Mouse (Mus musculus): Measurements from ENCODE around the gene Mrpl22. TPM values are rescaled to one million over a fixed set of nuclear protein-coding genes. Genes with fewer than 3 reads are reported as not detected.

Gene Mrpl22
- polyA plus RNA-seq (2014; fragmentation: Nextera tagmentation; extraction: Ambion mirVana): 142 and 144 TPM in 2 replicates

GRCm38 (mm10) chr11:58171459-58172091 lies at the start of gene Mrpl22:
Mrpl22 (plus strand) TSS chr11:58171661.
- Histone ChIP-seq H3K9me3 (ENCODE audit: control insufficient read depth, low read length) (no peaks in the 10 kb centered on the region), H3K36me3 (ENCODE audit: control insufficient read depth, insufficient read depth, low read length) (peaks cover 14% of the 10 kb centered on the region), H3K4me2 (ENCODE audit: low read depth, severe bottlenecking) (peak within 1 kb of the TSS; percentile 80), H3K9ac (ENCODE audit: low read length) (peak within 1 kb of the TSS; percentile 72), H3K27ac (replicated peaks; ENCODE audit: low read depth, low read length) (no peak within 1 kb of the TSS), H3K4me3 (ENCODE audit: low read depth, low read length) (peak within 1 kb of the TSS; percentile 60), H3K4me1 (ENCODE audit: control insufficient read depth, insufficient read depth, low read length) (peaks cover 7% of the 10 kb centered on the region; the same call in 1 of the 2 replicates), H3K27me3 (ENCODE audit: control insufficient read depth, insufficient read depth, low read length) (no peaks in the 10 kb centered on the region)
- DNase-seq (ENCODE audit: low spot score) (peak; percentile 99), ATAC-seq (ENCODE audit: insufficient number of reproducible peaks, low FRiP score, low TSS enrichment, low read depth) (peak; percentile 78)
- WGBS: under 1% methylated on average over 34 of the region's 34 CpGs

- ATAC-seq (ENCODE audit: insufficient number of reproducible peaks, low FRiP score, low TSS enrichment, low read depth) (no peak), DNase-seq (ENCODE audit: low spot score) (no peak)
- Histone ChIP-seq H3K36me3 (ENCODE audit: control insufficient read depth, insufficient read depth, low read length) (peaks cover 12% of the 10 kb centered on the region), H3K9ac (ENCODE audit: low read length) (no peak overlapping the region), H3K27ac (replicated peaks; ENCODE audit: low read depth, low read length) (no peak overlapping the region), H3K4me1 (ENCODE audit: control insufficient read depth, insufficient read depth, low read length) (no peaks in the 10 kb centered on the region), H3K4me3 (ENCODE audit: low read depth, low read length) (no peak overlapping the region), H3K27me3 (ENCODE audit: control insufficient read depth, insufficient read depth, low read length) (no peaks in the 10 kb centered on the region), H3K9me3 (ENCODE audit: control insufficient read depth, low read length) (no peaks in the 10 kb centered on the region), H3K4me2 (ENCODE audit: low read depth, severe bottlenecking) (no peak overlapping the region)
- WGBS: 90% methylated on average over 2 of the region's 2 CpGs
Observed at GRCm38 (mm10) chr11:58123711-58124110, 47.8 kb upstream of the Mrpl22 start.

- DNase-seq (ENCODE audit: low spot score) (no peak), ATAC-seq (ENCODE audit: insufficient number of reproducible peaks, low FRiP score, low TSS enrichment, low read depth) (no peak)
- H3K4me3 ChIP-seq (ENCODE audit: low read depth, low read length): no peak overlapping the region
- H3K27ac ChIP-seq (replicated peaks; ENCODE audit: low read depth, low read length): no peak overlapping the region
- H3K4me2 ChIP-seq (ENCODE audit: low read depth, severe bottlenecking): no peak overlapping the region
- H3K27me3 ChIP-seq (ENCODE audit: control insufficient read depth, insufficient read depth, low read length): no peaks in the 10 kb centered on the region
- H3K9me3 ChIP-seq (ENCODE audit: control insufficient read depth, low read length): no peaks in the 10 kb centered on the region
- H3K9ac ChIP-seq (ENCODE audit: low read length): no peak overlapping the region
- no peaks in the 10 kb centered on the region for H3K4me1 ChIP-seq (ENCODE audit: control insufficient read depth, insufficient read depth, low read length)
- H3K36me3 ChIP-seq (ENCODE audit: control insufficient read depth, insufficient read depth, low read length): peaks cover 12% of the 10 kb centered on the region
- WGBS: 90% methylated on average over 11 of the region's 11 CpGs
Observed at GRCm38 (mm10) chr11:58125021-58125420, 46.4 kb upstream of the Mrpl22 start.

GRCm38 (mm10) chr11:58126397-58127160 lies 44.9 kb upstream of the Mrpl22 start:
- Histone ChIP-seq H3K9me3 (ENCODE audit: control insufficient read depth, low read length) (no peaks in the 10 kb centered on the region), H3K4me2 (ENCODE audit: low read depth, severe bottlenecking) (no peak overlapping the region), H3K27ac (replicated peaks; ENCODE audit: low read depth, low read length) (no peak overlapping the region), H3K4me1 (ENCODE audit: control insufficient read depth, insufficient read depth, low read length) (no peaks in the 10 kb centered on the region), H3K9ac (ENCODE audit: low read length) (no peak overlapping the region), H3K36me3 (ENCODE audit: control insufficient read depth, insufficient read depth, low read length) (peaks cover 14% of the 10 kb centered on the region), H3K4me3 (ENCODE audit: low read depth, low read length) (no peak overlapping the region), H3K27me3 (ENCODE audit: control insufficient read depth, insufficient read depth, low read length) (no peaks in the 10 kb centered on the region)
- 78% methylated on average over 7 of the region's 7 CpGs for WGBS
- no peak for ATAC-seq (ENCODE audit: insufficient number of reproducible peaks, low FRiP score, low TSS enrichment, low read depth)
- no peak for DNase-seq (ENCODE audit: low spot score)

- ATAC-seq (ENCODE audit: insufficient number of reproducible peaks, low FRiP score, low TSS enrichment, low read depth) (no peak), DNase-seq (ENCODE audit: low spot score) (no peak)
- no peak overlapping the region for H3K4me3 ChIP-seq (ENCODE audit: low read depth, low read length)
- H3K4me1 ChIP-seq (ENCODE audit: control insufficient read depth, insufficient read depth, low read length): no peaks in the 10 kb centered on the region
- H3K36me3 ChIP-seq (ENCODE audit: control insufficient read depth, insufficient read depth, low read length): peaks cover 16% of the 10 kb centered on the region
- H3K9ac ChIP-seq (ENCODE audit: low read length): no peak overlapping the region
- 85% methylated on average over 2 of the region's 2 CpGs for WGBS
- H3K27ac ChIP-seq (replicated peaks; ENCODE audit: low read depth, low read length): no peak overlapping the region
- H3K27me3 ChIP-seq (ENCODE audit: control insufficient read depth, insufficient read depth, low read length): no peaks in the 10 kb centered on the region
- H3K4me2 ChIP-seq (ENCODE audit: low read depth, severe bottlenecking): no peak overlapping the region
- H3K9me3 ChIP-seq (ENCODE audit: control insufficient read depth, low read length): no peaks in the 10 kb centered on the region
Observed at GRCm38 (mm10) chr11:58127544-58127943, 43.9 kb upstream of the Mrpl22 start.

GRCm38 (mm10) chr11:58129302-58129843 lies 42.1 kb upstream of the Mrpl22 start:
- 49% methylated on average over 6 of the region's 6 CpGs for WGBS
- H3K27ac ChIP-seq (replicated peaks; ENCODE audit: low read depth, low read length): no peak overlapping the region
- DNase-seq (ENCODE audit: low spot score): no peak
- ATAC-seq (ENCODE audit: insufficient number of reproducible peaks, low FRiP score, low TSS enrichment, low read depth): no peak
- H3K27me3 ChIP-seq (ENCODE audit: control insufficient read depth, insufficient read depth, low read length): no peaks in the 10 kb centered on the region
- peaks cover 14% of the 10 kb centered on the region for H3K36me3 ChIP-seq (ENCODE audit: control insufficient read depth, insufficient read depth, low read length)
- no peaks in the 10 kb centered on the region for H3K4me1 ChIP-seq (ENCODE audit: control insufficient read depth, insufficient read depth, low read length)
- H3K4me3 ChIP-seq (ENCODE audit: low read depth, low read length): no peak overlapping the region
- no peak overlapping the region for H3K4me2 ChIP-seq (ENCODE audit: low read depth, severe bottlenecking)
- H3K9me3 ChIP-seq (ENCODE audit: control insufficient read depth, low read length): no peaks in the 10 kb centered on the region
- no peak overlapping the region for H3K9ac ChIP-seq (ENCODE audit: low read length)

GRCm38 (mm10) chr11:58132026-58132425 lies 39.4 kb upstream of the Mrpl22 start:
- H3K4me3 ChIP-seq (ENCODE audit: low read depth, low read length): no peak overlapping the region
- DNase-seq (ENCODE audit: low spot score) (no peak), ATAC-seq (ENCODE audit: insufficient number of reproducible peaks, low FRiP score, low TSS enrichment, low read depth) (no peak)
- no peak overlapping the region for H3K27ac ChIP-seq (replicated peaks; ENCODE audit: low read depth, low read length)
- H3K4me2 ChIP-seq (ENCODE audit: low read depth, severe bottlenecking): no peak overlapping the region
- H3K9me3 ChIP-seq (ENCODE audit: control insufficient read depth, low read length): no peaks in the 10 kb centered on the region
- H3K9ac ChIP-seq (ENCODE audit: low read length): no peak overlapping the region
- no peaks in the 10 kb centered on the region for H3K4me1 ChIP-seq (ENCODE audit: control insufficient read depth, insufficient read depth, low read length)
- 91% methylated on average over 3 of the region's 3 CpGs for WGBS
- no peaks in the 10 kb centered on the region for H3K27me3 ChIP-seq (ENCODE audit: control insufficient read depth, insufficient read depth, low read length)
- H3K36me3 ChIP-seq (ENCODE audit: control insufficient read depth, insufficient read depth, low read length): peaks cover 17% of the 10 kb centered on the region; the same call in 1 of the 2 replicates

- Histone ChIP-seq H3K4me1 (ENCODE audit: control insufficient read depth, insufficient read depth, low read length) (no peaks in the 10 kb centered on the region), H3K27me3 (ENCODE audit: control insufficient read depth, insufficient read depth, low read length) (no peaks in the 10 kb centered on the region), H3K27ac (replicated peaks; ENCODE audit: low read depth, low read length) (no peak overlapping the region), H3K36me3 (ENCODE audit: control insufficient read depth, insufficient read depth, low read length) (peaks cover 20% of the 10 kb centered on the region; the same call in 1 of the 2 replicates), H3K9me3 (ENCODE audit: control insufficient read depth, low read length) (no peaks in the 10 kb centered on the region), H3K4me3 (ENCODE audit: low read depth, low read length) (no peak overlapping the region), H3K4me2 (ENCODE audit: low read depth, severe bottlenecking) (no peak overlapping the region), H3K9ac (ENCODE audit: low read length) (no peak overlapping the region)
- ATAC-seq (ENCODE audit: insufficient number of reproducible peaks, low FRiP score, low TSS enrichment, low read depth) (no peak), DNase-seq (ENCODE audit: low spot score) (no peak)
Observed at GRCm38 (mm10) chr11:58134869-58135268, 36.6 kb upstream of the Mrpl22 start.
